Mouse (Mus musculus): Measurements from ENCODE around the gene Aar2.
A peak's percentile ranks its signal among the peaks of the same experiment; 100 is the strongest.
"Not testable (repeated sequence)": the region's sequence is repeated elsewhere in the genome, so short reads cannot be mapped to it uniquely, and the experiment has no call there.

The Aar2 gene

GRCm38 (mm10) chr2:156547123-156547891 is at the start of gene Aar2:
Gene Aar2 (plus strand): TSS chr2:156547584.
- peak; percentile 84 for DNase-seq

GRCm38 (mm10) chr2:156497915-156498314 is 49.5 kb upstream of the Aar2 start:
- peak; percentile 68 for DNase-seq

- DNase-seq: no peak
Observed at GRCm38 (mm10) chr2:156501025-156501424, 46.4 kb upstream of the Aar2 start.

GRCm38 (mm10) chr2:156505533-156505932 is 41.9 kb upstream of the Aar2 start:
- DNase-seq: no peak

GRCm38 (mm10) chr2:156512028-156512427 is 35.4 kb upstream of the Aar2 start:
- DNase-seq: no peak

GRCm38 (mm10) chr2:156512561-156512960 is 34.8 kb upstream of the Aar2 start:
- DNase-seq: peak; percentile 65

- DNase-seq: no peak
Observed at GRCm38 (mm10) chr2:156515102-156515501, 32.3 kb upstream of the Aar2 start.

- DNase-seq: peak; percentile 82
Observed at GRCm38 (mm10) chr2:156515565-156516185, 31.7 kb upstream of the Aar2 start.

- not testable (repeated sequence) for DNase-seq
Observed at GRCm38 (mm10) chr2:156516678-156517077, 30.7 kb upstream of the Aar2 start.

GRCm38 (mm10) chr2:156518306-156518705 is 29.1 kb upstream of the Aar2 start:
- no peak for DNase-seq

- no peak for DNase-seq
Observed at GRCm38 (mm10) chr2:156519584-156519983, 27.8 kb upstream of the Aar2 start.

GRCm38 (mm10) chr2:156522994-156523393 is 24.4 kb upstream of the Aar2 start:
- no peak for DNase-seq

- DNase-seq: peak; percentile 44
Observed at GRCm38 (mm10) chr2:156524078-156524477, 23.3 kb upstream of the Aar2 start.

GRCm38 (mm10) chr2:156529726-156530125 is 17.7 kb upstream of the Aar2 start:
- peak; percentile 30 for DNase-seq

- DNase-seq: no peak
Observed at GRCm38 (mm10) chr2:156533160-156533559, 14.2 kb upstream of the Aar2 start.

GRCm38 (mm10) chr2:156538817-156539555 is 8.4 kb upstream of the Aar2 start:
- no peak for DNase-seq

GRCm38 (mm10) chr2:156540991-156541390 is 6.4 kb upstream of the Aar2 start:
- no peak for DNase-seq

- DNase-seq: no peak
Observed at GRCm38 (mm10) chr2:156542410-156542809, 5.0 kb upstream of the Aar2 start.

- no peak for DNase-seq
Observed at GRCm38 (mm10) chr2:156543804-156544203, 3.6 kb upstream of the Aar2 start.

- no peak for DNase-seq
Observed at GRCm38 (mm10) chr2:156552421-156552820, 5.0 kb downstream of the Aar2 start.

GRCm38 (mm10) chr2:156561808-156562207 is 14.4 kb downstream of the Aar2 start:
- no peak for DNase-seq

GRCm38 (mm10) chr2:156563557-156563956 is 16.2 kb downstream of the Aar2 start:
- no peak for DNase-seq

- peak; percentile 51 for DNase-seq
Observed at GRCm38 (mm10) chr2:156566512-156566911, 19.1 kb downstream of the Aar2 start.

- DNase-seq: no peak
Observed at GRCm38 (mm10) chr2:156568647-156569046, 21.3 kb downstream of the Aar2 start.

All from kidney, postnatal 14 days (tissue).